Mouse (Mus musculus) duodenum, adult 2 months (tissue): ENCODE measurements around the gene Olfml1. TPM values are rescaled to one million over a fixed set of nuclear protein-coding genes. Genes with fewer than 3 reads are reported as not detected.

Experiments used
- polyA plus RNA-seq: library from polyadenylated mRNA; depleted of rRNA; stranded (reverse); fragments of >200 nt; gene quantifications from 2 replicates; pipeline ENCODE4 v1.2.3, GENCODE M21; 2012; ENCODE audit warnings: low replicate concordance; rRNA removed

The Olfml1 gene
- polyA plus RNA-seq, result 0.33 and 0.51 TPM in 2 replicates

DNA sequence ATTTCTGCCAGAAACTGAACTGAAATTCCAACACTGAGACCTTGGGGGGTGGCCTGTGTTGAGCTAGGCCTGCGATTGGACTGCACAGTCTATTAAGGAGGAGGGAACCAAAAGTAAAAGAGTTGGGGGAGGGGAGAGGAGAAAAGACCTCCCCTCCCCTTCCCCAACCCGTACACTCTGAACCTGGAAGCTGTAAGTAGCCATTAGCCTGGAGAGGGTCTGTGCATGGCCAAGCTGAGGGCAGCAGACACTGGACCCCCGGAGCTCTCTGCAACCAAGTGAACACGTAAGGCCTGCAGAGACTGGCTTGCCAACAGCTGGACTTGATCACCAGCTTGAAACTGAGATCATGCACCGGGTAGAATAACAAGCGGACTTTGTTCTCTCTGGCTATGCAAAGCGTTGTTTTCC is at the start of gene Olfml1:
TSS of gene Olfml1 (plus strand) at position 186 of the 411 bp plus-strand sequence.

DNA sequence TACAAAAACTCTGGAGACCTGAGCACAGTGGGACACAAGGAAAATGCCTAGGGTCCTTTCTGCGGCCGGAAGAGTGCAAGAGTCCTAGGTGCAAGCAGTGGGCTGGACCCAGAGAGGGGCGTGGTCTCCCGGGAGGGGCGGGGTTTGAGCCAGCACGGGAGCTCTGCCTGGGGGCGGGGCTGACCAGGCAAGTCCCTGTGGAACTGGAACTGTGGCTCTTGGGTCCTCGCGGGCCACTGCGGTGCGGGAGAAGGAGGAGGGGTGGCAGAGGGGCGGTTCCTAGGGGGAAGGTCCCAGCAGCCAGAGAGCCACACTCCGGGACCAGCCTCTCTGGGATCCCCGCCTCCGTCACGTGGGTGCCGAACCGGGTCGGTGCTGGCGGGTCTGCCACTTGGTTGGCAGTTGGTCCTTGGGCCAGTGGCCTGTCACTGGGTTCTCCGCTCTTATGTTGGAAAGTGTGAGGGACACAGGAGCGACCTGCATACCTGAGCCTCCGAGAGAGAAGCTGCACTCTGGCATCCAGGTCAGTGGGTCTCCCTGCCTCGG is 27.7 kb downstream of the Olfml1 start, which contains the start of gene Ppfibp2:
TSS of gene Ppfibp2 (plus strand) at position 351 of the 546 bp plus-strand sequence.

DNA sequence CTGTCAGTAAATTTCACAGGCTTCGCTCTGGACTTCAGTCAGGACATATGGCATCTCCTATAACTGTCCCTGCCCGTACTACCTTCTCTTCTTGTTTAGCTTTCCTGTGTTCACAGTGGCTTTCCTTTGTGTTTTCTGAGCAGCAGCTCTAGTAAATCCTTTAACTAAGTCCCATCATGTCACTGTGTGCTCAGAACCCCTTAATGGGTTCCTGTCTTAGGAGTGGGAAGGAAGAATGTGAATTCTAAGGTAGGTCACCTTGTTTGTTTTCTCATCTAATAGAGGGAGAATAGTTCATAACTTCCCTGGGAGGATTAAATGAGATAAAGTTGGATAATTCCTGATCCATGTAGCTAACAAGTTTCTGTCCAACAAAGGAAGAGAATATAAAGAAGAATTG is 57.8 kb downstream of the Olfml1 start, which contains the start of gene 5330417H12Rik:
TSS of gene 5330417H12Rik (minus strand) at position 101 of the 400 bp plus-strand sequence.

Other genes starting within 250 kb of the Olfml1 start
- 0.18 and 0.30 TPM in 2 replicates for gene Syt9, start 196.7 kb upstream of the Olfml1 start, polyA plus RNA-seq
- gene Ppfibp2, start 27.8 kb downstream of the Olfml1 start, polyA plus RNA-seq, result 6.6 and 7.9 TPM in 2 replicates
- not detected in 2 replicates for gene 5330417H12Rik, start 57.7 kb downstream of the Olfml1 start, polyA plus RNA-seq
- 0.04 TPM in 1 of 2 replicates, not detected in the other for gene Cyb5r2, start 190.6 kb downstream of the Olfml1 start, polyA plus RNA-seq
- gene Ovch2, start 233.8 kb downstream of the Olfml1 start, polyA plus RNA-seq, result not detected in 2 replicates
- gene Olfr467, start 244.8 kb downstream of the Olfml1 start, polyA plus RNA-seq, result not detected in 2 replicates